Mouse (Mus musculus): ENCODE results near the gene Tbx20.

Tbx20 gene

GRCm38 (mm10) chr9:24767056-24767455, 7.0 kb downstream of the Tbx20 start:
- no peak for DNase-seq (ENCODE audit: low read depth)

- DNase-seq (ENCODE audit: low read depth) = no peak
Measured at GRCm38 (mm10) chr9:24765572-24765971, 8.5 kb downstream of the Tbx20 start.

- no peak for DNase-seq (ENCODE audit: low read depth)
Measured at GRCm38 (mm10) chr9:24760461-24760860, 13.6 kb downstream of the Tbx20 start.

GRCm38 (mm10) chr9:24744958-24745357, 29.1 kb downstream of the Tbx20 start:
- no peak for DNase-seq (ENCODE audit: low read depth)

- DNase-seq (ENCODE audit: low read depth) = no peak
Measured at GRCm38 (mm10) chr9:24701246-24701645, 72.9 kb downstream of the Tbx20 start.

- DNase-seq (ENCODE audit: low read depth) = no peak
Measured at GRCm38 (mm10) chr9:24696405-24696778, 77.7 kb downstream of the Tbx20 start.

GRCm38 (mm10) chr9:24695700-24696404, 78.3 kb downstream of the Tbx20 start, which contains the start of gene Dpy19l2:
TSS of gene Dpy19l2 (minus strand) at chr9:24696293.
- no peak for DNase-seq (ENCODE audit: low read depth)

Measured in fibroblast of lung, adult 2 months (primary cell).